Mouse (Mus musculus): ENCODE results near the gene Crim1.

Crim1 gene

DNA sequence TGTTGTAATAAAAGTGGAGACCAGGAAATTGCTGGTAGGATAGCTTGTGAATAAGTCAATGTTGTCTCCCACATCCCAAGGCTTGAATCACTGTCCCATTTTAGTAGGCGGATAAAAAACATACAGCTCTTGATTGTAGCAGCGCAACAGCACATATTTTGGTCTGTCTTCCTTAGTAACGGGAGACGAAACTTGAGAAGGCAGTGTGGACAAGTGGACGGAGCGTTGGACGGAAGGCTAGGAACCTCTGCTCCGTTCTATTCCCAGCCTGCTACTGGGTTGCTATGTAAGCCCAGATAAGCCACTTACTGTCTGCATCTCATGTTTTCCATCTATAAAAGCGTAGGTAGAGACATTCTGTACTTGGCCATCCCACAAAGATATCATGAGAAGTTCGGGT lies 133.2 kb downstream of the Crim1 start:
- DNase-seq: no peak

DNA sequence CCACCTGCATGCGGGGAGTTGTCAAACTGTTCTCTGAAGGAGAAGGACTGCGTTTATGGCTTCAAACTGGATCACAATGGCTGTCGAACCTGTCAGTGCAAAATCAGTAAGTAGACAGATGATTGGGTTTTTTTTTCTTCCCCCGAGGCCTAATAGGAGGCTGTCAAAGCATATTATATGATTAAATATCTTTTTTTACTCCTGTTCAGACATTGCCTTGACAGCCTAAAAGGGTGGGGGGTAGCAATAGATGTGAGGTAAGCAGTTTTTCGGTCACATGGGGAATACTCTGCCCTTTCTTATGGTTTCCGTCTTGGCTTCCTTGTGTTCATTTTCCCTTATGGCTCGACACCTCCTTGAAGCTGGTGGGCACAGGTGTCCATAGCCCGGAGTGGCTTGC lies 135.2 kb downstream of the Crim1 start:
- DNase-seq: no peak

DNA sequence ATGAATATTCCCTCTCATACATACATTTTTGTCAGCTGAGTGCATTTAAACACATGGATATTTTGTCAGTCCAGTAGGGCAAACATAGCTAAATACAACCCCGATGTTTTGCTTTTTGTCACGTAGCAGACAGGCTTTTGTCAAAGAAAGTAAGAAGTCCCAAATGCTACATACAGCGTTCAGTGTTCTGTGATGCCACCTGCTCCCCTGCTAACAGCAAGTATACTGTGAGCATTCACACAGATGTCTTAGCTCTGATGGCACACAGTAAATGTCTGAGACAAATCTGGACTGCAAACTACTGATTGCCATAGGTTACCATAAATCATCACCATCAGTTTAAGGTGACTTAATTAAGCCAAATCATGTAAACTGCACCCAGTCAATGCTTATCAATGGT lies 143.6 kb downstream of the Crim1 start:
- DNase-seq: no peak

DNA sequence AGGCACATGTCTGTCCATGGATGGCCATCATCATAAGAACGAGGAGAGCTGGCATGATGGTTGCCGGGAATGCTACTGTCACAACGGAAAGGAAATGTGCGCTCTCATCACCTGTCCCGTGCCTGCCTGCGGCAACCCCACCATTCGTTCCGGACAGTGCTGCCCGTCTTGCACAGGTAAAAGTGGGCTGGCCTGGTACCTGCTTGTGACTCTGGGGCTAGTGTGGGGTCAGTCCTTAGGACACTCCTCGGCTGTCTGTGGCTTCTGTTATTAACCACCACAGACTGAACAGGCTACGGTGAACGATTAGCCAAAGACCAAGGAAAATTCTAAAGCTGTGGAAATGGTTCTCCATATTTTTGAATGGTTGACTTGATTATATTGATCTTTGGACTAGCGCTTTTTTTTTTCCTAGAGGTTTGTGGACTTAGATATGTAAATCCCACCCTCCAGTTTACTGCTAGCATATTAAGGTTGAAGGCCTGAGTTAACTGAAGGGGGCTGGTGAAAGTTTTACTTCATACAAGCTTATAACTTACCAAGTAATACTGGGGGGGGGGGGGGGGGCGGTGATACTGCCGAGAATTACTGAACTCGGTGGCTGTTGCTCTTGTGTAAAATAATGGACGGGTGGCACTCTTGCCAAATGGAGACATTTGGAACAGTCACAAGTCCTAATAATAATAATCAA lies 147.2 kb downstream of the Crim1 start:
- no peak for DNase-seq

DNA sequence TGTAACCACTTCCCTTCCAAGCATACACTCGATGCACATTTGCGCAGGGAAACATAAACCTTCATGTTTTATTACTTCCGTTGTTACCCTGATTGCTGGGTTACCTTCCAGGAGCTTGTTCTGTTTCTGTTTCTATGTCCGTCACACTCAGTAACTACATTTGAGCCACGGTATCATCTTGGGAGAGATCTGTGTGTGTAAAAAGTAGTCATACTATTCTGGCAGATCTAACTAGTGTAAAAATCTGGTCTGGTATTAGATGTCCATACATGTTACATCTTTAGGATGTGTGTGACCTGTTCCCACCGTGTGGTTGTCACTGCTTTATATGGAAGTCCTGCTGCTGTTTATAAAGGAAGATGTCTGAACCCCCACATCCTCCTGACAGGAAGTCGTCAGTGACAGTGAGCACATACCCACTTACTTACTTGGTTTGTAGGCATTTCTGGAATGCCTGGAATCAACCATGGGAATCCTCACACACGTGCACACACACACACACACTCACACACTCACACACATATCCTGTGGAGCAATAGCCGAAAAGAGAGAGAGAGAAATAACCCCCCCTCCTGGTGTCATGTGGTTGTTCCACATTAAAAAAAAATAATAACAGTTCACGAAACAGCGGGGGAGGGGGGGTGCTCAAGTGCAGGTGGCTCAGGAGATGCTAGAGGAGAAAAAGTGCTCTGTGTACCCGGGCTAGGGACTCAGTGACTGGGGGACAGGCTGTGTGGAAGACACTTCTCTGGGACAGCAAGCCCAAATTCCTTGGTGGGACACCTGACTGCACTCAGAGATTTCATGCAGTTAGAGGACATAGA lies 151.8 kb downstream of the Crim1 start:
- no peak for DNase-seq

DNA sequence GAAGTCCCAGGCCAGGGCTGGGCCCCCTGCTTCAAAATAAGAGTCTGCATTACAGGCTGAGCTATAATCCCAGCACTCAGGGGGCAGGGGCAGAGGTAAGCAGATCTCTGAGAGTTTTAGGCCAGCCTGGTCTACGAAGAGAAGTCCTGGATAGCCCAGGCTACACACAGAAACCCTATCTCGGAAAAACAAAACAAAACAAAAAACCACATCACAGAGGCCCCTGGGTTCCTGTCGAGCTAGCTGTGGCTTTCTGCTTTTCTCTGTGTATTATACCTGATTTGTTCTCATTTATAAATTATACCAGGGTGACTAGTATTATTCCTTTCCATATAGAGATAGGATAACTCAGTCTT lies 152.4 kb downstream of the Crim1 start:
- DNase-seq: no peak

DNA sequence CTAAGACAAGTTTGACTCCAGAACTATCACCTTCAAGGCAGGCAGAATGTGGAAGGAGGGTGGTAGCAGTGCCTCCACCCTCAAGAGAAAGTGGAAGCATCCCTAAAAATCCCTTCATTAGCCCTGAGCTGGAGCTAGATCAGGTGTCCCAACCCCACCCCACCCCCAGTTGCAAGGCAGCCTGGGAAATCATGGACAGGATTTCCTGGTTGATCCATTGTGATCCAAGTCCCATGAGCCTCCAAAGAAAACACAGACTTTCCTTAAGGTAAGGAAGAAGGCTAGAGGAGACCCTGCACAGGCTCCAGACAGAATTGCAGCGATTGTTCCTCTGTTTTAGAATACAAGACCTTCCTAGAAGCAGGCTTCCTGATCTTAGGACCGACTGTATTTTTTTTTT lies 154.4 kb downstream of the Crim1 start:
- DNase-seq: no peak

DNA sequence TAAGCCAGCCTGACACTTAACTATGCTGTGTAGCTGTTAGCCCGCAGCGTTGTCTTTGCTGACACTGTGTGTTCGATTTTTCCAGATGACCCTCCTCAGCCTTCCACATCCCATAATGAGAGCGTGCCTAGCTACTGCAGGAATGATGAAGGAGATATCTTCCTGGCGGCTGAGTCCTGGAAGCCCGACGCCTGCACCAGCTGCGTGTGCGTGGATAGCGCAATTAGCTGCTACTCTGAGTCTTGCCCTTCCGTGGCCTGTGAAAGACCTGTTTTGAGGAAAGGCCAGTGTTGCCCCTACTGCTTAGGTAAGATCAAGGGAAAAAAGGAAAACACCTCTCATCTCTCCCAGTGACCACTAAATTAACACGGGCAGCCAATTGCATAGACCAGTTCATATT lies 154.8 kb downstream of the Crim1 start:
- no peak for DNase-seq

DNA sequence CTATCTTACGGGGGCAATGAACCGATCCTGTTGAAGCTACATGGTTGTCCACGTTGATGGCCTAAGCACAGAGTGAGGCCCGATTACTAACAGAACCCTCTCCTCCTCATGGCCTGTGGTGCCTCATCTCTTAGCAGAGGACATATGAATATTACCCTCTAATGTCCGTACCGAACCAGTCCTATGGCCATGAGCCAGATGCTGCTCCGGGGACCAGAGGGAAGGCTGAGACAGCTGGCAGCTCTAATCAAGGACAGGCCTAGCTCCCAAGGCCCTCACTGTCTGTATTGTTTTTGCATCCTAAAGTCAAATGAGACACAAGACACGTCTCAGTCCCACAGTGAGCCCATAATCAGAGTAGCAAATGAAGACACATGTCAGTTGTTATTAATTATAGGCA lies 155.6 kb downstream of the Crim1 start:
- no peak for DNase-seq

DNA sequence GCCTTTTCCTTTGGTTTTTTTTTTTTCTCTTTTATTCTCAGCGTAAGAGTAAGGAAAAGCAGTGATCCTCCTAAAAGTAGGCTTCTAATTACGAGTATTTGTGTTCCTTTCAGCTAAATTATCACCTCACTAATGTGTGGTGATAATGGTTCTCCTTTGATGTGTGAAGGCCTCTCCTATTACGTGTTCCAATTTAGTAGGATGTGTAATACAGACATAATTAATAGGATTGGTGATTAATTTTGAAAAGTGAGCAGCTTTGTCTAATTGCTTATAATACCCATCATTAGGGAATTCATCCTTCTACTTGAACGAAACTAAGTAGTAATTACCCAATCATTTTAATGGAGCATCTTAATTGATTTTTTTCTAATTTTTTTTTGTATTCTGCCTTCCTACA lies 157.7 kb downstream of the Crim1 start:
- DNase-seq: no peak

DNA sequence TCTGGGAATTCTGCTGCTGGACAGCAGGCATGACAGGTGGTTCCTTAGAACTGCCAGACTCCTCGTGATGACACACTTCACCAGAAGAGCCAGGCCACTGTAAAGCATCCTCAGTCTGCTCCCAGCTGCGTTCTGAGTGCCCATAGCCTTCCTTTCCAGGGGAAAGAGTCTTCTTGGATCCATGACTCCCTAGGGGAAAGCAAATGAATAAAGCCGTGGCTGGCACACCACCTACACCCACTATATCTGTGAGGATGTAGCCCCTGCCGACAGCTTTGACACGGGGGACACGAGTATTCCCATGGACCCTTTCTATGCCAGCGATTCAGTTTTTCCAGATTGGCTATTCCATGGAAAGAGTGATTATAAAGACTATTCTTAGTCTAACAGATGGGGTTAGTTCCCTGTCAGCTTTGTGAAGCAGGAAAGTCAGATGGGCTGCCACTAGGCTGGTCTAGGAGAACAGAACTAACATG lies 158.2 kb downstream of the Crim1 start:
- no peak for DNase-seq

DNA sequence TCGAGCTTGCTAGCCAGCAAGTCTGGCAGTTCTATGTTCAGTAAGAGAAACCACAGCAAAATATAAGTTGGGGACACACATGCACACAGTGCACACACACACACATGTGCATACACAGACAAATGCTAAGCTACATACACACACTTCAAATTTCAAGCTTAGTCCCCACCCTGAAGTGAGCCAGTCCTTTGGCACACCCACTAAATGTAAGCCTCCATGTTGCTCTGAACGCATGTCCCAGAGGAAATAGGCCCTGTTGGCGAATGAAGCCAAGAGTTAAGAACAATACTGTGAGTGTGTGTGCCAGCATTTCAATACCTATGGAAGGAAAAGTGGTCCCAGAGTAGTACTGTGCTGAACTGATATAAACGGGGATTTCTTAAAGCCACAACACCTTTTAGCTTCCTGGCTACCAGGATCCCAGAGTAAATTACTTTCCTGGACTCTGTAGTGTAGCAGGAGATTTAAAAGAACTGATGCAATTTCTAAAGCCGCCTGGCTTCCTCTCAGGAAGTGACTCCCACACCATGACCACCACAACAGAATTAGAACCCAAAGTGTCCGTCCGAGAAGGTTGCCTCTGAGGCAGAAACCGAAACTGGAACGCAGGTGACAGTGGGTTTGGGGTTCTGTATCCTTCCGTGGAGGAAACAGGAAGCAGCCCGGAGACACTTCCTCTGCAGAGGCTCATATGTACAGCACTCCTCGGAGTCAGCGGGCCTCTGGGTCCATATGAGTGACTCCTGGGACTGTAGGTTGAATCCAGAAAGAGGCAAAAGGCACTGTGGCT lies 162.1 kb downstream of the Crim1 start:
- peak; percentile 71 for DNase-seq

DNA sequence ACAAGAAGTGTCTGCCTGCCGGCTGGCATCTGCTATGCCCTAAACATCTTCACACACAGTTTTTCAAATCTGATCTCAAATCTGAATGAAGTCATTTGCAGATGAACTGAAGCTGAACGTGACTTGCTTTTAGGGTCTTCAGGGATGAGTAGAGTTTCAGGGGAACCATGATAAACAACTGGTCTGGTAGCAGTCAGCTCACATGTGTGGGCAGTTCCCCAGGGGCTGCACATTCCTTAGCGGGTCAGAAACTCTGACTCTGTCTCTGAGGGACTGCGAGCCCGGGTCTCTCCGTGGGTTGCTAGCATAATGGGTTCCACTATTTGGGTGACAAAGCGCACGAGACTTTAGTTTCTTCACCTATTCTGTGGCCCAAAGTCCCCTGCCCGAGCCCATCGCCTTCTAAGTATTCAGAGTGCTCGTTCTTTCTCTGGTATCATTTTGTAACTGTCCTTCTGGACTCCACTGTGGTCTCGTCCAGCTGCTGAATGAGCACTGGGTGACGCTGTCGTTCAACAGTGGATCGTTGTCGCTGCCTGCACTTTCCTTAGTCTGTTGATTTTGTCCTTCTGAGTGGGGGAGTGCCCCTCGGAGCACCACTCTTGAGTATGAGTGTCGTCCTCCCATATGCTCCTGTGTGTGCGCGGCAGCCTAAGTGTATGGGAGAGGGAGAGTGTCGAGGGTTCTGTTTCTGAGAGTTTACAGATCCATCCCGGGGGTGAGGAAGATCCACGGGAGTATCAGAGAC lies 164.7 kb downstream of the Crim1 start:
- DNase-seq: no peak

DNA sequence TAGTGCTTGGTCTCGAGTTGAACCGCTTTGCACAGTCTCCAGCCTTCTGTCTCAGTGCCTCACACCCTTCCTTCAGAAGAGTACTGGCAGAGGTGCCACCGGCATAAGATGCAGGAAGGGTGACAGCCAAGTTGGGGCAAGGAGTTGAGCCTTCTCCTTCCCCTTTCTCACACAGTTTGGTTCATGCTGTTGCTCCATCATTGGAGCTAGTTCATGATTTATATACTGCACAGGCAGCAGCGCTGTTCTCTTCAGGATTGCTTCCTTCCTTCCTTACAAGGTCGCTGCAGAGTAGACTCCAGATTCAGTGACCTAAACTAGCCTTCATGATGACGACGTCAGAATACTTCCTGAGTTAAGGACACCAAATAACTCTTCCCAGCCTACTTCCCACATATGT lies 166.0 kb downstream of the Crim1 start:
- no peak for DNase-seq

DNA sequence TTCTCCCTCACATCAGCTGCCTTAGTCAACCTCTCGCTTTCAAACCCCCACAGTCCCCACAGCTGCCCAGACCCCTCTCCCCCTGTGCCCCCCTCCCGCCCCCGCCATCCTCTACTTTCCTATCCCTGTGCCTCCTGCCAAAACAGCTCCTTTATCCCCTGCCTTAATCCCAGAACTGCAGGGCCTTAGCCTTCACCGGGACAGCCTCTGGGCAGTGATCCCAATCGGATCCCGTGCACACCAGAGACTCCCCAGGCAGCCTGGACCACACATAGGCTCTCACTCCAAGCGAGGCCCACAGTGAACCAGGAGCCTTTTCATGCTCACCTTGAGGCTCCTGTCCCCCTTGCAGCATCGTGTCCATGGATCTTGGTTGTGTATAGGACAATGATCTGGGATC lies 168.4 kb downstream of the Crim1 start:
- no peak for DNase-seq

DNA sequence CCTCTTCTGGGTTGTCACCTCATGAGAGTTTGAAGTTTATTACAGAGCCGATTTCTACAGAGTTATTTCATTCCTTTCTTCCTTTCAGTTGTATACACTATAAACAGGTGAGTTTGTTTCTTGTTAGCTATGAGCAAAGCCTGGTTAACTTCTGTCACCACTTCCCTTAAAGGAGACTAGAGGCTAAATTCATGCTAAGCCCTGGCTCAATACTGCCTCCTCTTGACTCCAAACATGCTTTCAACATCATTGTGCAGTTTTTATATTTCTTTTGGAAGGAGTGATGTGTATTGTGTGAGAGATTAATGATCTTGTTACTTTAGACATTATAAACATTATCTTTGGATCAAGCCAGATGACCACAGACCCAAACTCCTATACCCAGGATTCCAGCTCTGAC lies 170.4 kb downstream of the Crim1 start:
- DNase-seq: no peak

DNA sequence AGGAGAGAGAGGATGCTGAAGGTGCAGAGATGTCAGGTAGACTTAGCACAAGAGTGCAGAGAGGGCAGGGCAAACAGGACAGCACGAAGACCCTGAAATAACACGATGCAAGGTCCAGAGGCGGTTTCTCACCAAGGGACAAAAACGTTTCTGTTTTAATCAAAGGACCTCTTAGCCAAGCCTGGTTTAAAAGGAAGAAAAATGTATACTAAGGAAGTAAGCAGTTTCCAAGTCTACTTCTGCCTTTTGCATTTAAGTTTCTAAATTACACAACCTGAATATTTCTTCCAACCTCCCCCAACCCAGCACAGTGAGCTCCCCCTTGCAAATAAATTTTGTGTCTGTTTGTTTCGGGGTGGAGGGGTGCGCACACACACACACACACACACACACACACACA lies 173.1 kb downstream of the Crim1 start:
- DNase-seq: no peak

DNA sequence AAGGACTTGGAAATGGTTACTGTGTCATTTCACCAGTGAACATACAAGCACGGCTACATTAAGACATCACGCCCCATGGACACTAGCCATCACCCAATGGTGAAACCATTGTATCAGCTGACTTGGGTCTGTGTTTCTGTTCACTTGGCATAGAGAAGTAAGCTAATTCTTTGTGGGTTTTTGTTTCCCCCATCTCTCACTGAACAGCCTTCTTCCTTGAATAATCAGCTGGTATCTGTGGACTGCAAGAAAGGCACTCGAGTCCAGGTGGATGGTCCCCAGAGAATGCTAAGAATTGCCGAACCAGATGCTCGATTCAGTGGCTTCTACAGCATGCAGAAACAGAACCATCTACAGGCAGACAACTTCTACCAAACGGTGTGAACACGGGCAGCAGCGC lies 173.8 kb downstream of the Crim1 start:
- DNase-seq: no peak

DNA sequence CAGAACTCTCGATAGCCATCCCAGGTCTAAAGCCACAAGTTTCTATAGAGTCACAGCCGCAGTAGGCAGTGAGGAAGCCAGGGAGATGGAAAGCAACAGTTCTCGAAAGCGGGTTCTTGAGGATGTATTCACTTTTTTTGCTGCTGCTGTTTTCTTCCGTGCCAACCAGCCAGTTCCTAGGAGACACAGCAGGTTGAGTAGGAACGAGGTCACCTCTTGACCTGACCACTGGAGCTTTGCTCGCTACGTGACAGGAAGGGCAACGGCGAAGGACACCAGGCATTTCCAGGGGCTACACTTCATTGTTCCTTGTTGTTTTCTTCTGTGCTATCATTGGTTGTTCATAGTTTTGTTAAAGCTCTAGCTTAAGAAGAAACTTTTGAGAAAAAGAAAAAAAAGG lies 174.7 kb downstream of the Crim1 start:
- DNase-seq: no peak

DNA sequence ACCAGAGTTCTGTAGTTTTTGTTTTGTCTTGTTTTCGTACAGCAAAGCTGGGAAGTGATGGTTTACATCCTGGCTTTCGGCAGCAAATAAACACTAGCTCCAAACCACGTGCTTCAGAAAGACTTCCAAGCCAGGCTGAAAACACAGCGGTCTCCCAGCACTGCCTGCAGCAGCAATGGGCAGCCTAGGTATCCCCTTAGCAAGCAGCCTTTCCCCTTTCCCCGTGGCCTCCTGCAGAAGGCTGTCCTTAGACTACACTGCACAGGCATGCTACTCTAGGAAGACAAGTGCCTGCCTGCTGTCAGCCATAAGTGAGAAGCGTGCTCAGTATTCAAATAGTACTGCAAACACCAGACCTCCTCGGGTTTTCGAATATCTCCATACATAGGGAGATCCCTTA lies 176.5 kb downstream of the Crim1 start:
- peak; percentile 53 for DNase-seq

DNA sequence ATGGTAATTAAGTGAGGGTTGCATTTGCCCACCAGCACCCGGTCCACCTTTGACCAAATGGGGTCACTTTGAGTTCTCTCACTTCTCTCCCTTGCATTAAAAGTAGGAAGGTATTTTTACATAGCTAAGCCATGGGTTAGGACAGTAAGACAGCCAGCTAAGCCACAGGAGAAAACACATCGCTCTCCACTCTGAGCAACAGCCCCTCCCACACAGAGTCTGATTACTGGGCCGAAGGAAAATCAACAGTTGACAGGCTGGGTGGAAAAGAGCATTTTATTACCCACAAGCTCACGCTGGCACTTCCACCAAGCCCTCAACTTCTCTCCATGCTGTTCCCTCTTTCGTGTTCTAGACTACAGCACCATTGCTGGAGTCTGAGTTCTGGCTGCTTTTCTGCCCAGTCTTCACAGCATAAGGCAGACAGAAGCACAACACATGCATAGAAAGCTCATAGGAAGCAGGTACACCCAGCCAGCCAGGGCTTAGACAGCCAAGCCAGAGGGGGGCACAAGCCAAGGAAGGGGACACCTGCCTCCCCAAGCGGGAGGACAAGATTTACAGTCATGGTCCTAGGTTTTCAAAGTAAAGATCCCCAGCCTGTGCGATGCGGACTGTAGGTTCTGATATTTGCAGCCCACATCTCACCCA lies 179.2 kb downstream of the Crim1 start:
- no peak for DNase-seq

DNA sequence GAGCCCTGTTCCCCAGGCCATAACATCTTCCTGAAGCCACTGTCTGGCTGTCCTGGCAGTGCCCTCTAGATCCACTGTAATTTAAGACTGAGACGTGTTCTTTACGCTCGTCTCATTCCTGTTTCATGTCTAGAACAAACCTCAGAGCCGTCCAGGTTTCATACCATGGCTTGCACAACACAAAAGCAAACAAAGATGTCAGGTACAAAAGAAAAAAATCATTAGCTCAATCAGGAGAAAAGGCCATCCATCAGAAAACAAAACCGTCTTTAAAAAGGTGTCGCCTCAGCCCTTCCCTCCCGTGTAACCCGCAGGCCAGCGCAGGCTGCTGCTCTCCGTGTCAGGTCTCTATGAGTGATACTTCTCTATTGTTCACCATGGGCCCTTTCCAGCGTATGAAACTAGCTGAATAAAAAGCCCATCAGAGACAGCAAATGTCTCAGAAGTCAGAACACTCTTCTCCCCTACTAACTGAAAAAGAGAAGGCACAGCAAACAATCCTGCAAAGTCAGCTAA lies 179.7 kb downstream of the Crim1 start:
- DNase-seq: no peak
